Mouse (Mus musculus): ENCODE measurements around the gene Ate1. TPM values are rescaled to one million over a fixed set of nuclear protein-coding genes. Genes with fewer than 3 reads are reported as not detected.
A peak's percentile ranks its signal among the peaks of the same experiment; 100 is the strongest.
"Not testable (repeated sequence)": the region's sequence is repeated elsewhere in the genome, so short reads cannot be mapped to it uniquely, and the experiment has no call there.

Gene Ate1
- total RNA-seq, 2 experiments from 2014 or later = 43.5 to 45.0 TPM

DNA sequence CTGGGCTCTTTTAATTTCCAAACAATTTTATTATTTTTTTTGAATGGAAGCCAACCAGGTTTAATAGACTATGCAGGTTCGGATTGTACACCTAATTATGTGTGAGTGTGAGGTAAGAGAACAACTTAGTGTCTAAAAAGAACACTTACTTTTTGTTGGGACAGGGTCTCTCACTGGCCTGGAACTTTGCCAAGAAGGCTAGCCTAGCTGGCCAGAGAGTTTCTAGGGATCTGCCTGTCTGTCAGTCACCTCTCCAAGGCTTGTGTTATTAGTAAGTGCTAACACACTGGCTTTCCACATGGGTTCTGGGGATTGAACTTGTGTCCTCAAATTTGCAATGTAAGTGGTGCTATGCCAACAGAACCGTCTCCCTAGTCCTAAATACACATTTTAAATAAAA lies 116.8 kb downstream of the Ate1 start:
- no peak for DNase-seq

DNA sequence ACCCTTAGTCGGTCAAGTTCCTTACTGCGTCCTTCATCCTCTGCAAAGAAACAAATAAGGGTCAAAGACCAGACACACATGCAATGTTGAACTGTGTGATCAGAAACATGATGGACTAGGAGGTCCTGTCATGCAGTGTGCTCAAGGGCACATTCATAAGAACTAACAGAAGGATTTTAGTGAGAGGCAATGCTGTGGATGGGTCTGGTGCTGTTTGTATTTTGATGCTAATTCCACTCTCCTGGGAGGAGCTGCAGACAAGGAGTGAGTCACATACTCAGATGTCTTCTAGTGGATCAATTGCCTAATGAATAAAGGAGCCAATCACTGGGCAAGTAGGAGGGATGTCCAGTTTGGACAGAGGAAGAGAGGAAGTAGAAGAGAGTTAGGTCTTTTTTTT lies 125.5 kb downstream of the Ate1 start:
- DNase-seq = no peak

DNA sequence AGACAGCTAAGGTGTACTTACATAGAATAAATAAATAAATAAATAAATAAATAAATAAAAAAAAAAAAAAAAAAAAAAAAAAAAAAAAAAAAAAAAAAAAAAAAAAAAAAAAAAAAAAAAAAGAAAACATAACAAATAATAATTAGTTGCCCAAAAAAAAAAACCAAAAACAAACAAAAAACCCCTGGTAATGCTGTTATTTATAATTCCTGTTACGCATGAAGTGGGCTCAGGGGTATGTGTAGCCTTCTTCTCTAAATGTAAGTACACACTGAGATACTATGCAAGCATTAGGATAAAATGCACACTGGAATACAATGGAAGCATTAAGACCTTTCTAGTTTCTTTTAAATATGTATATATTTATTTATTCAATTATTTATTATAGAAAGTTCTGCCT lies 130.1 kb downstream of the Ate1 start:
- not testable (repeated sequence) for DNase-seq

- DNase-seq = no peak
Observed at GRCm38 (mm10) chr7:130386308-130386707, 133.9 kb downstream of the Ate1 start.

- DNase-seq = no peak
Observed at GRCm38 (mm10) chr7:130385732-130386294, 134.4 kb downstream of the Ate1 start.

GRCm38 (mm10) chr7:130382126-130382525 lies 138.0 kb downstream of the Ate1 start:
- no peak for DNase-seq

- no peak for DNase-seq
Observed at GRCm38 (mm10) chr7:130381387-130381951, 138.7 kb downstream of the Ate1 start.

DNA sequence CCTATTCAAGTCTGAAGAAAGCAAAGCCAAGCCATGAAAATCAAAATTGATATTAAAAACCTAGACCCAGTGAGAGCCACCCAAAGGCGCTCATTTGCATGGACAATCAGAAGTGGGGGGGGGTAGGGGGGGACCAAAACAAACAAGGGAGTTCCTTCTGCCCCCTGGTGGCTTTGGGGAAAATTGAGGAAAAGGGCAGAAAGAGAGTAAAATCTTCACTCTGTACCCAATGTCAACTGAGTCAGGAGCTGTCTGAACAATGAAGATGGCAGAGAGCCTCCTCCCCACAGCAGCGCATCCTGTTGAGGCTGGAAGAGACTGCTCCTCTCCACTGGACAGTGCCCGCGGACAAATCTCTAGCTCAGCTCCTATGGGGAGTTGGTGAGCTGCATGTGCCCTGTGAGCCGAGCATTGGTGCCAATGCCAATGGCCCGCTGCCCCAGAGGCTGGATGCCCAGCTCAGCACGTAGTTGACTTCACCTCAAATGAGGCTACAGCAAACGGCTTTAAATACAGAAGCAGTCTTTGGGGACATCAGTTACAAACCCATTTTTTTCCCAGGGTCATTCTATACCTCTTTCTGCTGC lies 139.3 kb downstream of the Ate1 start:
- peak; percentile 11 to 44 for DNase-seq

DNA sequence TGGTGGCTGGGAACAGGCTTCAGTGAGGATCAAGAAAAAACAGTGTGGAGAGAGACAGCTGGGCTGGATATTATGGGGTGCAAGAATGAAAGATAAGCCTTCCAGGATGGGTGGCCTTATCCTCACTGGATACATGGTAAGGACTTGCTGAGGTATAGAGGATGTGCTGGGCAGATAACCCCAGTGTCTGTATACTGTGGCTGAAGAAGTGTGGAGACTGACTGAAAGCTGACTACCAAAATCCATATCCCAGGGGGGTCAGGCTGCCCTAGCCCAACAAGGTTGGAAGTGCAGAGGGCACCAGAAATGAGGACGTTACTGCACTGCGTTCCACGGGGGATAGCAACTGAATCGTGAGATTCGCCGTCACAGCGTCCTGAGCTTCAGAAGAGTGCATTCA lies 139.8 kb downstream of the Ate1 start:
- DNase-seq = no peak

GRCm38 (mm10) chr7:130379886-130380285 lies 140.3 kb downstream of the Ate1 start:
- no peak for DNase-seq

- DNase-seq = no peak
Observed at GRCm38 (mm10) chr7:130378308-130378707, 141.9 kb downstream of the Ate1 start.

DNA sequence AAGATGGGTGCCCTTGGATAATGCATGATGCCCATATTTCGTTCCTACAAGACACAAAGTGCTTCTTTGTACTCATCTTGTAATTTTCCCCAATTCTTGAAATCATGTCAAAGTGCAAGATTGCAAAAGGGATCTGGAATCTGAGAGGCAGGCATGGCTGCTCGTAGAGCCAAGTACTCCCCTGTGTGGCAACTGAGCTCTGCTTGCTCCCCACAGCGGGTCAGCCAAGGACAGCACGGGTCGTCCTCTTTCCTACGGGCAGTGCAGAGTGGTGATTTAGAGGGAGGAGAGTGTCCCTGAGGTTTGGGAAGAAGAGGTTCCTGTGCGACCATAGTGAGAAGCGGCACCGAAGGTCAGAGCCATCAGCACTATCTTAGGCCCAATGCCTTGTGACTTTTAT lies 145.9 kb downstream of the Ate1 start:
- peak; percentile 56 to 81 for DNase-seq

DNA sequence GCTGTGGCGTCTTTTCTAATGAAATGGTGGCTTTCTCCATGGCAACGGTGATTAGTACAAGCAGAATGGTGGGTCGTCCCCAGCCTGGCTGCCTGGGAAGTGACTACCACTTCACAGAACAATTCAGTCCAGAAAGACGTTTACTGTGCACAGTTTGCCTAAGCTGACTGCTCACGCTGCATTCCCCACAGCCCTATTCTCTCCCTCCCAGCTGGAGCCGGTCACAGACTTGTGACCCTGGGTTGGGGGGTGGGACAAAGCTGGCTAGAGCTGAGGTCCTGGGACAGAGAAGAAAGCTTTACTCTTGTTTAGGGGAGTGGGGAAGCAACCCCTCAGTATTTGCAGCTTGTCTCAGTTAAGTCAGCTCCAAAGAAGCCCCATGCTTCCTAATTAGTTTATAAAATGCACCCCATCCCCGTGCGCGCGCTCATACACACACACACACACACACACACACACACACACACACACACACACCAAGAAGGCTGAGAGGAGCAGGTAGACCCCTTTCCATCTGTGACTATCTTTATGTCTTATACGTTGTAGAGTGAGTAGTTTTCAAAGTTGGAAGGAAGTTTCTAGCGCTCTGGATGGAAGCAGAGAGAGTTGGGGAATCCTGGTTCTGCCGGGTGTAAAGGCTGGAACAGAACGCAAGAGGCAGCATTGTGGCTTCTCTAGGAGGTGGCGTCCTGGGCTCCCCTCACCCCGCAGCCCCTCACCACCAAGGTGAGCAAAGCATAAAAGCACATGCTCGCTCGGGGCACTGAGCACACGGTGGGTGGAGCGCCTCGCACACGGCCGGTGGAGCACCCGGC lies 151.1 kb downstream of the Ate1 start:
- DNase-seq = no peak

DNA sequence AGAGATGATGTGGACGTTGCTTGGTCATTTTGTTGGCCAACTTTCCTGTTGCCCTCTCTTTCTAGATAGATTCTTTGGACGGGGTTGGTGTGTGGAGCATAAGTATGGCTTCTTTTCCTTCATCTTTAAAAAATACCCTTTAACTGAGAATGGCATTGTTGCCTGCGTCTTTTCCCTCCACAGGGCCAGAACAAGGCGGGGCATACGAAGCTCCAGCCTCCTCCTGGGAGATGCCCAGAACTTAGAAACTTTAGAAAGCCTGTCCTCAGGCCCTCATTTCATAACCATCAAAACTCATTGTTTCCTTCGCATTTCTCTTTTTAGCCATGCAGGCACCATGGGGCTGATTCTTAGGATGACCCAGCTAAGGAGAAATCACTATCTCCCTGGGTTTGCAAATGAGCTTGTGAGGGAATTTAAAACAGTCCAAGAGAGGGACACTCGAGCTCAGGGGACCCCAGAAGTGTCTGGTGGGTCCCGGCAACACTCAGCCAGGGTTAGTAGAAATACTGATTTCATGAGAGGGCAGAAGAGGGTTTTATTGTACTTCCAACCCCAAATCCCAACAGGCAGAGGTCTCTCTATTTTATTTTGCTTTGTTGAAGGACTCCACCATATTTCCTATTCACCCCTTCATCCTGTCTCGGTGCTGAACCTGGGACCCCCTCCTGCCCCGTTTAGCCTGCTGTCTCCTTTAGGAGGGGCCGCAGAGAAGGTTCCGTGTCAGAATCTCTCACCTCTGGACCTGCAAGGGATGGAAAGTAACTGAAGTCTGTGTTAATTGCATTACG lies 151.9 kb downstream of the Ate1 start:
- no peak for DNase-seq

DNA sequence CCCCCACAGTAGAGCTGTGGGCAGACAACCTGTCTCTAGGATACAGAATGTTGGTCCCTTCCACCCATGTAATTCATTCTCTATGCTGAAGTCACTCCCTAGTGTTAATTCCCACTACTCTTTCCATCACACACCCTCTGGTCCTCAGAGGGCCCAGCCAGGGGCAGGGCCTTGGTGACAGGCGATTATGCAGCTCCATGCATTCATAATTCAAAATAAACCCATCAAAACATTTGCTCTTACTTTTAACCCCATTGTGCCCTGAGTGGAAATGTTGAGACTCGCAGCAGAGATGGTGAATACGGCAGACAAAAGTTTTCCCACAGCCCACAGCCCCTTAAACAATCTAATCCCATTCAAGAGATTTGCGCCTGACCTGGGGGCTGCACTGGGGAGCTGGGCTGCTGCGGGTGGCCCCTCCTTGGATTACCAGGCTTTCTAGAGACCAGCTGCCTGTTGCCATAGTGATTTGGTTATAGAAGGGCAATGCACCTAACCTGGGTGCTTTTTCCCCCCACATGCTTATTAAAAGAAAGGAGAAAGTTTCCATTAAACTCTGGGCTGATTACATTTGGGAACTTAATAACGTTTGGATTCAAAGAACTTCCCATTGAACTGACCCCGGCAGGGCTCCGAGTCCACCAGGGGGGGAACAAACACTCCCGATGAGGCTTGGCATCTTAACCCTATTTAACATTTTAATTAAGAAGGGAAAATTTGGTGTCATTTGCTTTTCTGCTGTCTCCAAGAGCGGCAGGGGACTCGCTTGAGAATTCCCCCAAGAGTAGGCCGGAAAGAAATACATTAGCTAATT lies 152.7 kb downstream of the Ate1 start:
- no peak for DNase-seq

GRCm38 (mm10) chr7:130365711-130366110 lies 154.5 kb downstream of the Ate1 start:
- no peak for DNase-seq

Other genes with a start within 250 kb of the Ate1 start
- 10 to 100 TPM; 52.0 to 92.5 TPM for gene Nsmce4a, start 52.7 kb upstream of the Ate1 start, total RNA-seq (2021)
- 10 to 100 TPM; 26.6 to 35.5 TPM for gene Tacc2, start 57.1 kb upstream of the Ate1 start, total RNA-seq (2021)

Data from adrenal gland, postnatal 36 days (tissue).